Mouse (Mus musculus) megakaryocyte-erythroid progenitor cell, adult 5-6 weeks (primary cell): ENCODE measurements at regions not wholly inside any gene's neighbourhood (a gene's known extent, or its start where the extent isn't known, plus 50 kb on each side); places are given as distances from the start of the nearest gene placed in this dataset.

Experiments used
- ATAC-seq: replicated peaks from 2 replicates; pipeline ENCODE4 v1.8.0; 2016; ENCODE audit warnings: mild to moderate bottlenecking, inconsistent platforms; ENCODE audit not compliant: severe bottlenecking, poor library complexity, low FRiP score, low TSS enrichment

DNA sequence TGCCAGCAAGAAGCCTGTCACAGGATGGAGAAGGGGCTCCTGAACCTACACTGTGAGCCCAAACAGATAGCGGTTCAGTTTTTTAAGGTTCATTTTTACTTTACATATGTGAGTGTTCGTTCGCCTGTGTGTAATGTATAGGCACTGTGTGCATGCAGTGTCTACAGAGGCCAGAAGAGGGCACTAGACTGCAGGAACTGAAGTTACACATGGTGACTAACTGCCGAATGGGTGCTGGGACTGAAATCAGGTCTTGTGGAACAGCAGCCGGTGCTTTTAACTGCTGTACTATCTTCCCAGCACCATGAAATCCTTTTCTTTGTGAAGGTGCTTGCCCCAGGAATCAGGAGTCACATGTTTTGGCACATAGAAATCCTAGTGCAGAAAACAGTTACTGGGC, 256.1 kb upstream of the Gadl1 start:
- ATAC-seq = no peak

DNA sequence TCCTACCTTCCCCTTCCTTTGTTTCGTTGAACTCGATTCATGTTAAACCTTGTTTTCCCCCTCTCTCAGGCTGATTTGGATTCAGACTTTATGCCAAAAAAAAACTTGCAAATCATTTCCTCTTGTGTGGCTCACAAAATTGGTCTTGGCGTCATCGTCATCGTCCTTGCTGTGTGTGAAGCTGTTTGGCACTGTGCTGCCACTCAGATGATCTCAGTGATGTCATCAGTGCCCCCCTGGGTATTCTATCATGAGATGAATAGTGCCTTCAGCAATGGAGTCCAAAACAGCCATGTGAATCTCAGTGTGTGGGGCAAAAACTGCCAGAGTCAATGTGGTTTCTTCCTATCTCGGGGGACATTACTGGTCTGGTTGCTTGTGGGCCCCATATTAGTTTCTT, 254.3 kb upstream of the Gadl1 start:
- ATAC-seq = no peak

GRCm38 (mm10) chr9:115656538-115656937, 252.7 kb upstream of the Gadl1 start:
- ATAC-seq = no peak

- ATAC-seq = peak; percentile 69
These were observed 252.1 kb upstream of the Gadl1 start for GRCm38 (mm10) chr9:115656994-115657713.

DNA sequence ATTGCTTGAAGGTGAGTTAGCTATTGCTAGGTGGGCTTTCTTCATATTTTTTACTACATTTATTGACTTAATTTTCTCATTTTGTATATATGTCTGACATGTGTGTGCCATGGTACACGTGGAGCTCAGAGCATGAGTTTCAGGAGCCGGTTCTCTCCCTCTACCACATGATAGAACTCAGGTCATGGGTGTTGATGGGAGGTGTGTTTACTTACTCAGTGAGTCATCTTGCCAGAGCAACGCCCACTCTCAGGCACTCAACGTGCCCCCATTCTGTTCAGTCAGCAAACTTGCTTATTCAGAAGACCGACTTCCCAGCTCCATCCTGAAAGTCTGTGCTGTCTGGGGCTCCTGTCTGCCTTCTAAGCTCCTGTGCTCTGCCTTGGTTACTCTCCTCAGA, 250.8 kb upstream of the Gadl1 start:
- no peak for ATAC-seq

GRCm38 (mm10) chr9:115660371-115660770, 248.9 kb upstream of the Gadl1 start:
- no peak for ATAC-seq

DNA sequence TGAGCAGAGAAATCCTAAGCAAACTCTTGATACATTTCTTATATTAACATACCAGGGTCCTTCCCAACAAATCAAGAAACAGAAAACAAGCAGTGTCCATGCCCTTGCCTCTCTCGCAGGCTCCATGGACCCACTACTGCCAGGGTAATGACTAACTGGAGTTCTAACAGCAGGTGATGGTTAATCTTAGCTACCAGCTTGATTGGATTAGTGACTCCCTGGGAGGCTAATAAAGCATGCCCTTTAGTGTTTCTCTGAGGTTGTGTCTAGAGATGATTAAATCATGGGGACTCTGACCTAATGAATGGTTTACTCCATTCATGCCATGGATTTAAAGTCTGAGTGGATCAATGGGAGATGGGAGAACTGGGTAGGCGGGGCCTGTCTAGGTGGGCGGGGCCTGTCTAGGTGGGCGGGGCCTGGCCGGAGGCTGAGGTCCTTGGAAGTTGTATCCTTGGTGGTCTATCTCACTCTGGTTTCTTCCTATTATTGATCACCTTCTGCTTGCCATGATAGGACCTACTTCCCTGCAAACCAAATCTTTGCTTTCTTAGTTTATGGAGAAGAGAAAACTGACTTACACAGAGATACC, 247.3 kb upstream of the Gadl1 start:
- no peak for ATAC-seq

GRCm38 (mm10) chr9:115665337-115666004, 243.8 kb upstream of the Gadl1 start:
- no peak for ATAC-seq

GRCm38 (mm10) chr9:115666530-115666929, 242.7 kb upstream of the Gadl1 start:
- ATAC-seq = no peak

- peak; percentile 82 for ATAC-seq
These were observed 228.3 kb upstream of the Gadl1 start for GRCm38 (mm10) chr9:115680703-115681576.

DNA sequence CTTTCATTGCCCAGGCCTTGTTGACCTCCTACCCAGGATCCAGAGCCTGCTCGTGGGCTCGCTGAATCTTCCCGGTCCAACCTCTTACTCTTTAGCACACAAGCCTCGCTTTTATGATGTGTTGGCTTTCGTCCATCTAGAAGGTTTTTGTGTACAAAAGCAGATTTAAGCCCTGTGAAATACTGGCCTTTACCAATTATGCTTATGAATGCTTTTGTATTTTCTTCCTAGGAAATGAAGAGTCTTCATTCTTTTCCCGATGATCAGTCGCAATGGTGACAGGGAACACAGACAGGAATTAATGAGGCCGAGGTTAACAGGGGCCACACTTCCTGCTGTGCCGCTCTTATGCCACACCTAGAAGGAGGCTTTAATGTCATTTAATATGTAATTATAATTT, 227.4 kb upstream of the Gadl1 start:
- ATAC-seq = no peak

DNA sequence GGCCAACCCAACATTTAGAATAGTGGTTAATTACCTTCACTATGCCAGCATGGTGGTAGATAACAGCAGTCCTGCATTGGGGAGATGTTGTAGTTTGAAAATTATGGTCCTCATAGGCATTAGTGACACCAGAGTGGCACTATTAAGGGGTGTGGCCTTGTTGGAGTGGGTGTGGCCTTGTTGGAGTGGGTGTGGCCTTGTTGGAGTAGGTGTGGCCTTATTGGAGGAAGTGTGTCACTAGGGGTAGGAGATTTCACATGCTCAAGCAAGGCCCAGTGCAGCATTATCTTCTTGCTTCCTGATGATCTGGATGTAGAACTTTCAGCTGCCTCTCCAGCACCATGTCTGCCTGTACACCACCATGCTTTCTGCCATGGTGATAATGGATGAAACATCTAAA, 225.3 kb upstream of the Gadl1 start:
- ATAC-seq = no peak

DNA sequence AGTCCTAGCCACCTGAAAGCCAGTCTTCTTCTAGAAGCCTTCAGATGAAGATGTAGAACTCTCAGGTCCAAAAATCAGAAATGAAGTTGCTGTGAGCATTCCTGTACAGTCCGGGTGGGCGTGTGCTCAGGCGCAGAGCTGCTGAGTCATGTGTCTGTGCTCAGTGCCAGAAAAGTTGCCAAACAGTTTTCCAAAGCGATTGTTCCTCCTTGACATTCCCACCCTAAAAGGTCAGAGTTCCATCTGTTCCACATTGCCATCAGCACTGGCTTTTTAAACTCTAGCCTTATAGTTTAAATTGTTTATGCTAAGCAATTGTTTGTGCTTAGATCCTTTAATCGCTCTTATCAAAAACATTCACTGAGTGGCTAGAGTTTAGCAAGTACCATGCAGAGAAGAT, 222.7 kb upstream of the Gadl1 start:
- no peak for ATAC-seq

- ATAC-seq = no peak
These were observed 216.4 kb upstream of the Gadl1 start for GRCm38 (mm10) chr9:115692837-115693236.

DNA sequence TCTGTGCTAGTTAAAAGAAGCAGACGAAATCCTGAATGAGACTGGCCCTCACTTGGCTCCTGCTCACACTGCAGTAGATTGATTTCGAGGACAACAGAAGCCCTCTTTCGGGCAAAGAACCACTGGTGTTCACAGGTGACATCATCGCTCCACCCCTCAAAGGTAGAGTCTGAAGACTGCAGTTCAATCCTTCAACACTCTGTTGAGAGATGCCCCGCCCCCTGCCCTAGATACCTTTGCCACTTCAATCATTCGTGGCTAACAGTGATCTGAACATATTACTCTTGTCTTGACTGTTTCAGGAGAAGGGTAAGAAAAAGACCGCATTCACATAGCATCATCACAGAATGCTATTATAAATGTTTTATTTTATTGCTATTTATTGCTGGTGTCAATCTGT, 205.5 kb upstream of the Gadl1 start:
- ATAC-seq = no peak

DNA sequence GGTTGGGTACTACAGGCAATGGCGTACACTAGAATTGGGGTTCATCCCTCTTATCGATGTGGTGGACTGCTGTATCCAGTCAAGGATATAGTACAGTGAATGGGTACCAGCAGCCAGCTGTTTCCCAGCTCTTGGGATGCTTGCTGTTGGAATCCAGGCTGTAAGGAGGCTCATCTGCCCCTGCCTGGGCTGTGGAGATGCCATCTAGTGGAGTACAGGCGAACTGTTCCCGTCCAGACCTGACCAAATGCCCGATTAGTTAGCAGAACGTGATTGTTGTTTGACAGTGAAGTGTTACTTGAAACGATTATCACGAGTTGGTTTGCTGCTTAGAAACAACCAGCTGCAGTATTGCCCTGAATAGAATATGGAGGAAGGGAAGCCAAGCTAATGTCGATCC, 205.0 kb upstream of the Gadl1 start:
- peak; percentile 59 for ATAC-seq

DNA sequence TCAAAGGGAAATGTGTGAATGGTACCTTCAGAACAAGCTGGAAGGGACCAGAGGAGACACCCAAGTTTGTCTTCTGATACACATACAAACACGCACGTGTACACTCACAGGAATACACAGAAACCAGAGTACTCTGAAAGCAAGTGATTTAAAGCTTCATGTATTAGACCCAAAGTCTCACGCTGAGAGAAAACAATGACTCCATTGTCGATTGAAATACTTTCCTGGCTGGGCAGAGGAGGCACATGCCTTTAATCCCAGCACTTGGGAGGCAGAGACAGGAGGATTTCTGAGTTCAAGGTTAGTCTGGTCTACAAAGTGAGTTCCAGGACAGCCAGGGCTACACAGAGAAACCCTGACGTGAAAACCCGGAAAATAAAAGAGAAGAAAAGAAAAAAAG, 203.5 kb upstream of the Gadl1 start:
- no peak for ATAC-seq

- ATAC-seq = peak; percentile 91
These were observed 200.9 kb upstream of the Gadl1 start for GRCm38 (mm10) chr9:115708199-115708934.

DNA sequence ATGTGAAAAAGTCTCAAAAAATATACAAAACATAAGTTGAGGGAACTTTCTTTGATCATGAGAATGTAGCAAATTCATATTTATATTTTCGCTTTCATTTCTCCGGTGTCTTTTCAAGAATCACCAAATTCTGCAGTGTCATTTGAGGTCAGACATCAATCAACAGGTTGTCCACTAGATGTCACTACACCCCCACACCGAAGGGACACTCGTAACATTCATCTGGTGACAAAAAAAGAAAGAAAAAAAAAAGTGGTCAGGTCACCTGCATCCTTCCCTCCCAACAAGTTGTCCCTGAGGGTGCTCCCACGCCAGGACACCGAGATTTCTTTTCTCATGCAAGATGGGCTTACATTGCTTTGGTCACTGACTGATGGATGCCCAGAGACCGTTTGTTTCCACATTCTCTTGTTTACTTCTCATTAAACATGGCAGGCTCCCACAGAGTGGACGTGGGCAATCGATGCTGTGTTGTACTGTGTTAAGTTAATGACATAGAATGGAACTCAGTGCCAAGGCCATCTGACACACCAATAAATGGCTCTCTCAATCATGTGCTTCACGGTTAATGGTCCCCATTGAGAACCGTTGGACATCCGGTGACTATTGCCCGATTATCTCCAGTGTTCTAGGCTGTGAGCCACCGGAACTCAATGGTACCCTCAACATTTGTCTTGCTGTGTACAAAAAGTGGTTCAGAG, 199.1 kb upstream of the Gadl1 start:
- ATAC-seq = 0 out of 2 replicates have a peak, but pooled peaks have one; percentile 29
